21 mouse cellular contexts compared by ENCODE assay signal in the genomic region with DNA sequence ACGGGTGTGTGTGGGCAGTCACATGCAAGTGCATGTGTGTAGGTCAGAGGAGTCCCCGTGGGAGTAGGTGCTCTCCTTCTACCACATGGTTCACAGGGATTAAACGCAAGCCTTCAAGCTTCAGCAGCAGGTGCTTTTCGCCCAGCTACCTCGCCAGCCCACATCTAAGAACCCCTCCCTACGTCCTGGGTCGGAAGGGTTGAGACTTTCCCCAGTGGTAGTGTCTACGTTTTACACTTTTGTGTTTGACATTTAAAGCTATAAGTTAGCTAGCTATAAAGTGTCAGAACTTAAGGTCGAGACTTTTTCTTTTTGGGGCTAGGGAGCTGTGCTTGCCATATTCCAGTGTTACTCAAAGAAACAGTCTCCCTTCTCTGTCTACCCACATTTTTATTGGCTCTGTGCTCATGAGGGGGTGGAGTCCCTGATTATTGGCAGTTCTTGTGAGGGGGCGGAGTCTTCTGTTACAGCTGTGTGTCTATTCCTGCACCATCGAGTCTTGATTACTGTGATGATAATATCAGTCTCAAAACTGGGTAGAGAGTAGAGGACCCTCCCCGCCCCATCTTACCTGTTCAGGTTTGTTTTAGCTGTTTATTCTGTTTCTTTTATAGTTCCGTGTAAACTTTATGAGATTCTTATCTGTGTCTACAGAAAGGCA. TPM values are rescaled to one million over a fixed set of nuclear protein-coding genes. Genes with fewer than 3 reads are reported as not detected.
A peak's percentile ranks its signal among the peaks of the same experiment; 100 is the strongest.
DNase-seq lines count a peak whose midpoint lies in the region; ATAC-seq lines count a peak whose summit lies in the region.
"Had no signal": no experiment of that assay in that cellular context is flagged by ENCODE, and none has a peak within 500 bp of the region (broad histone marks: within the 10 kb centered on the region; RNA-seq: fewer than 3 reads in every experiment).

No protein-coding gene starts in this region.

- DNase-seq in retina, embryonic 14.5 days (ENCODE audit: low spot score) = peak; percentile 20
- DNase-seq in retina, postnatal 1 day = no peak
- DNase-seq in ZHBTc4 (ENCODE audit: low read depth, low spot score) = peak; percentile 69
- DNase-seq in splenic B cell, adult 2 months (ENCODE audit: low read depth, low spot score) = peak; percentile 10
- no peak for DNase-seq in adrenal gland, postnatal 10 days
- no peak for DNase-seq in left cerebral cortex, postnatal 14 days (ENCODE audit: low spot score in 2 of 2)
- no peak for DNase-seq in embryo, embryonic 10.5 days (ENCODE audit: low spot score)
- DNase-seq: adrenal gland, postnatal 36 days; cerebellum, adult 11 months; gastrocnemius, adult 2 months; kidney, postnatal 25 days; layer of hippocampus, postnatal 36 days had no signal

- no peaks in the 10 kb centered on the region for H3K27me3 ChIP-seq in splenic B cell, adult 2 months (ENCODE audit: control insufficient read depth, insufficient read depth, low read length, poor library complexity, severe bottlenecking)
- H3K27me3 ChIP-seq: embryonic facial prominence, embryonic 15.5 days; forebrain, embryonic 12.5 days; limb, embryonic 13.5 days; neural tube, embryonic 12.5 days had no signal

- intact Hi-C loops in left cerebral cortex, postnatal 14 days (cut with DNase I) = no loop called here

- ATAC-seq in monocyte, adult 5-6 weeks (replicated peaks; ENCODE audit: insufficient number of reproducible peaks, low FRiP score, low TSS enrichment, poor library complexity, severe bottlenecking) = no peak
- ATAC-seq: intestine, postnatal 0 days had no signal

- H3K36me3 ChIP-seq in splenic B cell, adult 2 months (ENCODE audit: control insufficient read depth, insufficient read depth, low read length, poor library complexity, severe bottlenecking) = no peaks in the 10 kb centered on the region
- H3K36me3 ChIP-seq: embryonic facial prominence, embryonic 15.5 days; forebrain, embryonic 12.5 days; heart, embryonic 10.5 days; hindbrain, embryonic 10.5 days; limb, embryonic 13.5 days; neural tube, embryonic 12.5 days had no signal

RNA-seq across cellular contexts. Expression of a gene that starts 25.8 kb away (rescaled TPM):
- total RNA-seq in adrenal gland, postnatal 10 days (2021) = under 1 TPM; 0.57 to 0.73 TPM
- 14.3 to 47.8 TPM (median 28.4 TPM) in 3 replicates for total RNA-seq in monocyte, adult 5-6 weeks (2017)
- under 1 TPM; 0.36 to 0.40 TPM for total RNA-seq in left cerebral cortex, postnatal 14 days (2021)
- total RNA-seq: common myeloid progenitor, adult 5-6 weeks had no signal

RNA-seq across cellular contexts. Expression of a gene that starts 25.9 kb away (rescaled TPM):
- total RNA-seq in adrenal gland, postnatal 10 days (2021) = 100 to 1,000 TPM; 242 to 261 TPM
- 177 to 216 TPM (median 190 TPM) in 3 replicates for total RNA-seq in monocyte, adult 5-6 weeks (2017)
- 100 to 1,000 TPM; 203 to 206 TPM for total RNA-seq in left cerebral cortex, postnatal 14 days (2021)

RNA-seq across cellular contexts. Expression of a gene that starts 56.8 kb away (rescaled TPM):
- not detected for total RNA-seq in adrenal gland, postnatal 10 days (2021)
- total RNA-seq in monocyte, adult 5-6 weeks (2017) = not detected in 3 replicates
- total RNA-seq in left cerebral cortex, postnatal 14 days (2021) = not detected
- total RNA-seq: adrenal gland, postnatal 36 days; common myeloid progenitor, adult 5-6 weeks; gastrocnemius, adult 2 months; layer of hippocampus, postnatal 36 days had no signal

Comparison
In these comparisons a context has a peak if more than half of its experiments do, and no peak if none do; other contexts are left out.
1. DNase-seq: peak in retina, embryonic 14.5 days (single experiment), ZHBTc4 (single experiment) and splenic B cell, adult 2 months (single experiment); none in retina, postnatal 1 day (single experiment), adrenal gland, postnatal 10 days (single experiment), left cerebral cortex, postnatal 14 days (0 of 2) and embryo, embryonic 10.5 days (single experiment).